Mouse (Mus musculus) embryonic fibroblast, embryonic 13.5 days (primary cell): ENCODE results near the gene Rabgap1l.

Experiments used
- CTCF ChIP-seq: IDR thresholded peaks from 2 replicates; pipeline ENCODE4 v1.5.1; 2011; ENCODE audit warnings: mild to moderate bottlenecking, control low read depth, low read length, moderate library complexity, borderline replicate concordance; ENCODE audit not compliant: insufficient read depth
- POLR2A ChIP-seq: IDR thresholded peaks from 2 replicates; pipeline ENCODE4 v1.6.1; 2011; ENCODE audit warnings: low read depth, mild to moderate bottlenecking, control low read depth, low read length, moderate library complexity

GRCm38 (mm10) chr1:160293488-160293887 lies 499.5 kb downstream of the Rabgap1l start:
- TF ChIP-seq CTCF (no peak), POLR2A (no peak)
